Mouse (Mus musculus) brain, embryonic 14.5 days (tissue): Measurements from ENCODE around the gene Pitpnc1.

Source experiments
- CTCF ChIP-seq: fragments of 200-500 bp; IDR thresholded peaks from 2 replicates; pipeline ENCODE4 v1.5.1; 2012; ENCODE audit warnings: inconsistent platforms, mild to moderate bottlenecking, moderate library complexity, borderline replicate concordance; ENCODE audit not compliant: insufficient read depth, insufficient read length; ENCODE audit errors: extremely low read depth
- POLR2A ChIP-seq: fragments of 200-500 bp; IDR thresholded peaks from 2 replicates; pipeline ENCODE4 v1.6.1; 2012; ENCODE audit warnings: mild to moderate bottlenecking, inconsistent platforms, borderline replicate concordance; ENCODE audit not compliant: poor library complexity, insufficient read depth, insufficient read length, severe bottlenecking; ENCODE audit errors: extremely low read depth

DNA sequence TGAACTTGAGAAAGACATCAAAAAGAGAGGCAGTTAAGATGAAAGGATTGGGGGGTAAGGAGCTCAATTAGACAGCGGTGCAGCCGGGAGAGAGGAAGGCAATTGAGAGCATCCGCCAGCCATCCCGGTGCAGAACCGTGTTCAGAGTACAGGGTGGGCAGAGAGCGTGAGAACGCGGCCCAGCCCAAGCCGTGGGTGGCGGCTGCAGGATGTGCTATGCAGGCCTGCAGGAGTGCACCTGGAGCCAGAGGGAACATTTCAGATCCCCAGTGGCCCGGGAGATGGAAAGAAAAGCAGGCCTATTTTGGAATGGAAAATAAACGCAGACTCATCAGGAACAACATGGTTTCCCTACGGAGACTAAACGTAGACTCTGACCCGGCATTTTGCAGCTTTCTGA, 155.0 kb downstream of the Pitpnc1 start:
- no peak for TF ChIP-seq POLR2A
- TF ChIP-seq CTCF: no peak
